Mouse (Mus musculus) left cerebral cortex, postnatal 10 days (tissue): ENCODE measurements around the gene Cdk17. TPM values are rescaled to one million over a fixed set of nuclear protein-coding genes. Genes with fewer than 3 reads are reported as not detected.

Experiments used
- DNase-seq, 2 experiments: peaks; one replicate each; pipeline ENCODE4 v3.0.0; 2021 to 2022; ENCODE audit warnings: low spot score in 2 of 2, mixed read lengths in 1 of 2; ENCODE audit errors: extremely low spot score in 1 of 2
- intact Hi-C: fragments of 180-260 bp; cut with DNase I; formaldehyde crosslinking; loops from one replicate; pipeline ENCODE4 v1.15.1; 2025
- microRNA-seq: library from miRNA; unstranded; fragments of <30 nt; microRNA quantifications from one replicate; pipeline ENCODE4 v1.2.0, GENCODE M21; 2022
- total RNA-seq, 2 experiments: library from RNA; stranded (reverse); gene quantifications; 2 replicates each; pipeline ENCODE4 v1.2.3; 2021

The Cdk17 gene
- total RNA-seq, 2 experiments from 2014 or later: 141 to 150 TPM

DNA sequence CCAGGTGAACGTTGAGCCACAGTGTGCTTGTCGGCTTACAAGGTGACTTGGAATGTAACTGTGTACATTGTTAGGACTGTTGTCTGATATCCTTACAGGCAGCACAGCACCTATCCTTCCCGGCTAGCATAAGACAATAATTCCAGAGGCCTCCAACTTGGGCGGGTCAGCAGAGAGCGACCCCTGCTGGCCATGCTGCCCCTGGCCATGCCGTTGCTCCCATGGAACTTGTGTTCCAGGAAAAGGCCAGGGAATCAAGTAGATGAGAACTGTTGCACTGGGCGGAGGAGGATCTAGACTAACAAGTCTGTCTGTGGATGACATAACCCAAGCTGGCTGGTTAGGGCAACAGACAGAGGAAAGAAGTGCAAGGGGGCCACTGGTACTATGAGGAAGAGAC is 130.7 kb downstream of the Cdk17 start:
- intact Hi-C loops: loop anchor here (5.0 kb wide), 2 partner anchors 129 to 286 kb away; partner anchors contain the start of gene Cdk17
- peak in 1 of 2 experiments; percentile 70 for DNase-seq

DNA sequence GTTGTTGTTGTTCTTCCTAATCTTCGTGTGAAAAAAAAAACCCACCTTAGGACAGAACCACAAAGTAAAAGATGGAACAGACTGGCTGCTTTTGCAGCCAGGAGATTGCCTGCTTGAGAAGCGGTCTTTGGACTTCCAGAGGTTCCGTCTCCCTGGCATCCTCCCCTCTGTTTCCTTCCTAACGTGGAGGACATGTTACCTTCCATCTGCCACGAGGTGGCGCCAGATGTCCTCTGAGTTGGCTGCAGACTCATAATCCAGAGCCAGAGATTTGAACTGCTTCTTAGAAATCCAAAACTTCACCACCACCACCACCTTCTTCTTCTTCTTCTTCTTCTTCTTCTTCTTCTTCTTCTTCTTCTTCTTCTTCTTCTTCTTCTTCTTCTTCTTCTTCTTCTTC is 131.2 kb downstream of the Cdk17 start:
- intact Hi-C loops: loop anchor here (2.0 to 5.0 kb wide), 4 partner anchors 129 to 285 kb away; partner anchors contain the start of gene Cdk17

DNA sequence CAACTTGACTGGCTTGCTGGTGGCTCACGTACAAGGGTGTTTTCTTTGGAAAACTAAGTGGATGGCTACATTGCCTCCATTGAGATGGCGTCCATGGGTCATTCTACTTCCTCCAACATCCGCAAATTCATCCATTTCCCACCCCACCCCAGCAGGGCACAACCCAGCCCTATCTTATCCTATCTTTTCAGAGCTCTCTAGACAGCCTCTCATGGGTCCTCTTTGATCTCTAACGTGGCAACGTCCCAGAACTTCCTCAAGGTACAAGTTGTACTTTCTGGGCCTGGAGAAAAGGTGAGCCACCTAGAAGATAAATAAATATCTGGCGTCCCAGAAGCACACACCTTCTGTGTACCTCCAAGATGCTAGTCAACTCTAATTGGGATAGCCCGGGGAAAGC is 132.9 kb downstream of the Cdk17 start:
- DNase-seq: no peak
- intact Hi-C loops: loop anchor here (2.0 to 5.0 kb wide), 4 partner anchors 127 to 284 kb away; partner anchors contain the start of gene Cdk17

More for the DNA sequence above, 131.2 kb downstream of the Cdk17 start:
- DNase-seq: peak; percentile 77 to 89

DNA sequence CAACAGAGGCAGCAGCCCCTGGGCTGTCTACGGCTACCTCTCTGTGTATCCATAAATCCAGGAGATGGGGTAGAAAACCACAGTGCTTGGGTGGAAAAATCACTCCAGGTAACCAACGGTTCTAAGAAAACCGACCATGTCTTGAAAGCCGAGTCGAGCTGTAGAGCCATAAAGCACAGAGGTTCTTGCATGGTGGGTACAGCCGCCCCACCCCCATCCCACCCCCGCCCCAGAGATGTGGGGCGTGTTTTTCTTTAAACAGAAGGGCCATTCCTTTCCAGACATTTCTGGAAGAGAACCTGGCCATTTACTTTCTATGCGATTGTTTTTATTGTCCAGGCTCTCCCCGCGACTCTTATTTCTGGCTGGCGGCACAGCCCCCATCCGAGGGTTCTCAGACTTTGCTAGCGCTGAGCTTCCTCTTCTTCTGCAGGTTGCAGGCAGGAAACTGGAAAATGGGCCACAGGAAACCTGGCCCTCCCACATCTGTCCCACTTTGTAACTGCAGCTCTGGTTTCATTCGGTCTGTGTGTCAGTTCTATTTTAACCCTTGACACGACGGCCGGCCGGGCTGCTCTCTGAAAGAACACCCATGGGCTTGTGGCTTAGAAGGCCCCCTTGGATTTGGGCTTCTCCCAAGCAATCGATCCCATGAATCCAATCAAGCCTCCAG is 134.0 kb downstream of the Cdk17 start:
- intact Hi-C loops: loop anchor here (5.0 kb wide), 2 partner anchors 132 to 283 kb away; partner anchors contain the start of gene Cdk17
- no peak for DNase-seq

DNA sequence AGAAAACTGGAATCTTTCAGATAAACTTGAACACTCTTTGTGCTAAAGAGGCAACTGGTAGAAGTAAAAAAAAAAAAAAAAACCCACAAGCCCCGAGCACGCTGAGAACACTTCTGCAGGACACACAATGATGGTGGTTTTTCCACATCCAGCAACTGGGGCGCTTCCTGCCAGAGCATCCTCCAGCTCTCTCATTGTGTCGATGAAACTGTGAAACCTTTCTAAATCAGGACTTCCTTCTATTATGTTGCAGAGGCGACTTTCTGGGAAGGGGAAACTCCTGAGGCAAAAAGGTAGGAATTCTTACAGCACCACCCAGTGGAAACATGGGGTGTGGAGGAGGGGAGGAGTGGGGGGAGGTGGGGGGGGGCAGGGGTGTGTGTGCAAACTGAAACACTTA is 137.1 kb downstream of the Cdk17 start:
- intact Hi-C loops: no loop called here
- DNase-seq: peak in 1 of 2 experiments; percentile 48

DNA sequence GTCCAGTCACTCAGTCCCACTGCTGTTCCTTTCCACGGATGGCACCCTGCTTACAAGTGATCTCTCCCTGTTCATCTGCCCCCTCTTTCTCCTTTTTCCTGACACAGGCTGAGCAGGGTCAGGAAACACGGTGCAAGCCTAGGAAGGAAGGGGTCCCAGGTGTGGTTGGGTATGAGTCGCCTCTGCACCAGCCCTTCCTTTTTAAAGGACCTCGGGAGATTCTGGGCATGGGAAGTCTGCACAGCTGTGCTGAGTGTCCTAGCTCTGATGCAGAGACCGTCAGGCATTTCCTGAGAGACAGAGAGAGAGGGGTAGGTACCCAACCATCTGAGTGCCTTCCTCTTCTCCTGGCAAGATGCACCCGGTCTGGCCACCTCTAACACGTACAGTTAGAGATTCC is 137.5 kb downstream of the Cdk17 start:
- no peak for DNase-seq
- intact Hi-C loops: no loop called here

DNA sequence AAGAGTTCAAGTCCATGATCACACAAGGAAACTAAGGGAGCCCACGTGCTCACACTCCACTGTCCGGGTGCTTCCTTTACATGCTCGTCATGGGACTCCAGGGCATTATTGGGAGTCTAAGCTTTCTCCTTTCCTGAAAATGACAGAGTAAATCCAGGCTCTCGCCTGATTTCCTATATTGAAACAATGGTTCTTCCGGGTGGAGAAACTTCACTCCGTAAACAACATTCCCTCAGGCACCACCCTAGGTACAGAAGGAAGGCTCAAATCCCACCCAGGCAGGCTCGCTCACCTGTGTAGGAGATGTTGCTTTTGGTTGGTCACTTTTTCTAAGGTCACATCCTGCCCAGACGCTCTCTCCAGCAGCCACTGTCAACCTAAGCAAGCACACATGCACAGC is 141.2 kb downstream of the Cdk17 start:
- intact Hi-C loops: no loop called here
- no peak for DNase-seq

DNA sequence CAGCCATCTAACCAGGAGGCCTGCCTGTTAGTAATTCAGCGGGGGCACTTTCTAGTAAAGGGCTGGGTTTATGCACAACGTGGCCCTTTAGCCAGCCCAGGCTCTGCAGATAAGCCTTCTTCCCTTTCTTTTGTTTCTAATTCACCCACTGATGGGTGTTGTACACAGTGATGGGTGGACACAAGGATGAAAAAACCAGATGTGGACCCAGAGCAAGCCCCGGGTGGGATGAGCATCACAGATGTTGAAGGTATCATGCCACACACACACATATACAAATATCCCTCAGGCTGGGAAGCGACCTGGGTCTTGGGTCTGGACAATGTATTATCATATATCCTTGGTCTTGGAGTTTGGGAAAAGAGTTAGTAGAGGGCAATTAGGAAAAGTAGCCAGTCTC is 142.6 kb downstream of the Cdk17 start:
- intact Hi-C loops: no loop called here
- DNase-seq: no peak

DNA sequence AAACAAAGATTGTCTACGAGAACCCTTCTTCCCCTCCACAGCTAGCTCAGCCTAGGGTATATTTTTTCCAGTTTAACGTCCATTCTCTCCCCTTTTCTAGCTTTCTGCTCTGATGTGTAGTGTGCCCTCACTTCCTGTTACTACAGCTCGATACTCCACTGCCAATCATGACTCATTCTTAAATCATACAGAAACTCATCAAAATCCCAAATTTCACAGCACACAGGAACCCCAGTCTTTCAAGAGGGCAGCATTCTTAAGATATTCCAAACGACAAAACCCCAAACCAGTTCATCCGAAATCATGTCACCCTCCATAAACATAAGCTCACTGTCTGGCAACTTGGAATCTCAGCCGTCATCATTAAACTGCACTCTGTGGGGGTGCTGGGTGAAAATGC is 145.3 kb downstream of the Cdk17 start:
- intact Hi-C loops: no loop called here
- DNase-seq: no peak

DNA sequence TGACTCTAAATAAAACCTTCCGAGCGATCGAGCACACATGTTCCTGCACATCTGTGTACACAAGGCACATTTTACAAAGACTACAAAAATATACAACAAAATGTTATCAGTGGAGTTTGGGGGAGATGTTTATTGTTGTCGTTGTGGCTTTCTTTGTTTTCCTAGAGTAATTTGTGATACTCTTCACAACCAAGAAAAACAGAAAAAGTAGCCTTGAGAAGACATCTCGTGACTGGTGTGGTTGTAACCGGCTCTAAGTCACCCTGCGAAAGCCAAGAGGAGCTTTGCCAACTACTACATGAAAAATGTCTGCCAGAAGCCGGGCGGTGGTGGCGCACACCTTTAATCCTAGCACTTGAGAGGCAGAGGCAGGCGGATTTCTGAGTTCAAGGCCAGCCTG is 145.7 kb downstream of the Cdk17 start:
- DNase-seq: no peak
- intact Hi-C loops: no loop called here

DNA sequence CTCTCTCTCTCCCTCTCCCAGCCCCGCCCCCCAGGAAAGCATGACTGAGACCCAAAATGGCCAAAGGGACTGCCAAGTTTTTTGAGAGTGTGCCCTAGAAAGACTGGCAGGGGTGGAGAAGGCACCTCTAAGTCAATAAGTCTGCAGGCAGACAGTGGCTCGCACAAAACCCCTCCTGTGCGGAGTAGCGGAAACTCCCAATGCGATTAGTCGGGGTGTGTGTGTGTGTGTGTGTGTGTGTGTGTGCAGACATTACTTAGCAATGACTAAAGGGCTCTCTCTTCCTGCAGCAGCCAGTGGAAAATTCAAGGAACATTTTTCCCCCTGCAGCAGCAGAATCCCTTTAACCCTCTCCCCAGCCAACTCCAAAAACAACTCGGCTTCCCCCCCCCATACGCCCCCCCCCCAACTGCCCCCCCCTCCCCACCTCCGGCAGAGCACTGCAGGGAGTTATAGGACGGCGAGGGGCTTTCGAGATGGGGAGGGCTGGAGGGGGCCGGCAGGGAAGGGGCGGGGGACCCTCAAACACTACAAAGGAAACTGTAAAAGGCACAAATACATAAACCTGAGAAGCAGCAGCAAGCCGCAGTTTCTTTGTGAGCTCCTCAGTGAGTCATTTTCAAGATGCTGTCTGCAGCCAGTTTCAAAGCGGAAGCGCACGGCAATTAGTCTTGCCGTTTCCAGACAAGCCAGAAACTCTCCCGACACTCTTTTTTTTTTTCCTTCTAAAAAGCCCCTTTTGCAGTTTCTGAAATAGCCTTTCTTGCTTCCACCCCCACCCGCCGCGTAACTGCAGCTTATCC is 148.7 kb downstream of the Cdk17 start:
- intact Hi-C loops: no loop called here
- DNase-seq: peak; percentile 59 to 70

DNA sequence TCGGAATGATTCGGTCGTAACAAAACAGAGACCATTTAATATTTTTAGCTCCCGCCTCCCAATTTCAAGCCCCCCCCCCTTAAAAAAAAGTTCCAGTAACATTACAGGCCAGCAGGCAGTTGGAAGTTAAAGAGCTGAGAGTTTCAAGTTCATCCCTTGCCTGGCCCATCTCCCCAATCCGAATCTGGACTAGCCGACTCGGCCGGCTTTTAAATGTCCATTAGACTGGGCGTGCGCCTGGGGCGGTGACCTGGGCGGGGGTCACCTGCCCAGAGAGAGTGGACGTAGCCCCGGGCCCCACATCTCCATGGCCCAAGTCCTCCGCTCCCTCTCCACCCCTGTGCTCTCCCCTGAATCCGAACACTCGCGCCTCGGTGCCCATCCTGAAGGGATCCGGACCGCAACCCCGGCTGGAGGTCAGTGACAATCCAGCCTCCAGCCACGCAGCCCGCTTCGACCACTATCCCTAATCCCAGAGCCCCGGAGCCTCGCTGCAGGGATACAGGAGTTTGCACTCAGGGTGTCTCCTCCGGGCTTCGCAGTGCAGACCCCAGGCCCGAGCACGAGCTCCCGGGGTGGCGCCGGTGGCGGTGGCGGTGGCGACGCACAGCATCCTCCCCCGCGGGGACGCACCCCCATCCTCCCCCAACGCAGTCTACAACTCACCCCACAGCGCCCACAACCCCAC is 149.4 kb downstream of the Cdk17 start:
- intact Hi-C loops: loop anchor here (5.0 kb wide), 2 partner anchors 42 to 107 kb away; no protein-coding TSS in a partner anchor
- peak in 1 of 2 experiments; percentile 73 for DNase-seq

DNA sequence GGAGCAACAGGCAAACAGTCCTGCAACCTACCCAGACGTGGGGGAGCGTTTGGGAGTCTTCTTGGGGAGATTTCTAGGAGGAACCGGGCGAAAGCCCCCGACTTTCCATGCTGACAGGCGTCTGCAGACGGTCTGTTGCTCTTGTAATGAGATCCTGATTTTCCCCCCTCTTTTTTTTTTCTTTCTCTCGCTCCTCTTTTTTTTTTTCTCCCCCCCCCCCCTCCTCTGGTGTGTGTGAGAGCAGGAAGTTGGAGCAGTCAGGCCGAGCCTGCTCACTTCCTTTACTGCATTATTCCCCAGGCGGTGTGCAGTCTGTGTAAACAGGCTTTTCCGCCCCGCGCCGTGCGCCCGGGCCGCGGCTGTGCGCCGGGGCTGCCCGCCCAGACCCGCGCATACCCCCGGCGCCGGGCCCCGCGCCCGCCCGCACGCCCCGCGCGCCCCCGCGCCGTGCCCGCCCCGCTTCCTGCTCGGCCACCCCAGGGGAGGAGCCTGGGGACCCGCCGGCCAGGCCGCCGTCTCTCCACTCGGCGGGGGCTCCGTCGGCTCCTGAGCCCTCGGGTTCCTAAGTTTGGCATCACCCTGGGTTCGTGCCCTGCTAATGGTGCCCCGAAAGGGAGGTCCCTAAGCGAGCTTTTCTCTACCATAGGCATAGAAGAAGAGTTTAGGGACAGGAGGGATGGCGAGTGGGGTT is 150.2 kb downstream of the Cdk17 start, which contains the start of gene Elk3:
TSS of gene Elk3 (minus strand) at position 415 of the 691 bp plus-strand sequence.
- DNase-seq: peak in 1 of 2 experiments; percentile 82
- intact Hi-C loops: loop anchor here (5.0 kb wide), 2 partner anchors 41 to 106 kb away; no protein-coding TSS in a partner anchor

DNA sequence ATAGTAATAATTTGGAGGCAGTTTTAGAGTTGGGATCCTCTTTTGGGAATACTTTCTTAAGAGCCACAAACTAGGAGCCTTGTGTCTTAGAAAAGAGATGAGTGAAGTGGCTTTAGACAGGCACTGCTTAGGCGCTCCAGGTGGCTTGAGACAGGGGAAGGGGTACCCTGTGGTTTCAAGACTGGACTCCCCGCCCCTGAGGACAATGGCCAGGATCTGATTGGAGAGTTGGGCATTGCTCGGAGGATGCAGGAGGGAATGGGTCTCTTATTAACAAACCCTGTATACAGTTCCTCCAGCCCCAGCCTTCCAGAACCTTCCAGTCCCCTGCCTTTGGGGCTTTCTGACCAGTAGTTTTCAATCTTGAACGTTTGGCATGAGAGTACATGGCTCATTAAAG is 150.9 kb downstream of the Cdk17 start:
- DNase-seq: no peak
- intact Hi-C loops: loop anchor here (5.0 kb wide), 2 partner anchors 41 to 106 kb away; no protein-coding TSS in a partner anchor

Small RNAs within 50 kb of the gene (microRNA-seq; reads per million reads assigned to microRNA genes)
- not detected for gene Mir1931

Other genes with a start within 250 kb of the Cdk17 start
- gene Cfap54, start 79.3 kb upstream of the Cdk17 start, total RNA-seq: 10 to 100 TPM; 13.4 to 19.2 TPM
- 10 to 100 TPM; 10.6 to 13.9 TPM for gene Elk3, start 150.3 kb downstream of the Cdk17 start, total RNA-seq